Mouse (Mus musculus): ENCODE data around the gene Ptpro. TPM values are rescaled to one million over a fixed set of nuclear protein-coding genes. Genes with fewer than 3 reads are reported as not detected.

Gene Ptpro
- polyA plus RNA-seq, 1 experiment from 2014 or later, result 4.5 TPM

- H3K9me3 ChIP-seq (replicated peaks; ENCODE audit: control insufficient read depth, low read length), result no peaks in the 10 kb centered on the region
- no peak overlapping the region for H3K4me2 ChIP-seq (ENCODE audit: low read depth, low read length)
- DNase-seq (ENCODE audit: low spot score) (no peak), ATAC-seq (replicated peaks; ENCODE audit: insufficient number of reproducible peaks, low FRiP score, low TSS enrichment, low read depth) (no peak)
- H3K4me1 ChIP-seq (ENCODE audit: control insufficient read depth, insufficient read depth, low read length), result no peaks in the 10 kb centered on the region
- H3K9ac ChIP-seq (replicated peaks; ENCODE audit: low read length), result no peak overlapping the region
- WGBS, result 90% methylated on average over 4 of the region's 4 CpGs
- H3K27ac ChIP-seq (replicated peaks; ENCODE audit: low read depth, low read length), result no peak overlapping the region
- no peak overlapping the region for H3K4me3 ChIP-seq (ENCODE audit: low read depth, low read length)
- H3K36me3 ChIP-seq (replicated peaks; ENCODE audit: control insufficient read depth, insufficient read depth, low read depth, low read length), result no peaks in the 10 kb centered on the region
- H3K27me3 ChIP-seq (ENCODE audit: control insufficient read depth, insufficient read depth, low read length), result no peaks in the 10 kb centered on the region
Measured at GRCm38 (mm10) chr6:137422777-137423176, 170.7 kb downstream of the Ptpro start.

GRCm38 (mm10) chr6:137423830-137424229 lies 171.7 kb downstream of the Ptpro start:
- DNase-seq (ENCODE audit: low spot score), result no peak
- H3K4me2 ChIP-seq (ENCODE audit: low read depth, low read length), result no peak overlapping the region
- H3K27me3 ChIP-seq (ENCODE audit: control insufficient read depth, insufficient read depth, low read length), result no peaks in the 10 kb centered on the region
- no peak overlapping the region for H3K9ac ChIP-seq (replicated peaks; ENCODE audit: low read length)
- H3K36me3 ChIP-seq (replicated peaks; ENCODE audit: control insufficient read depth, insufficient read depth, low read depth, low read length), result no peaks in the 10 kb centered on the region
- H3K27ac ChIP-seq (replicated peaks; ENCODE audit: low read depth, low read length), result no peak overlapping the region
- no peak overlapping the region for H3K4me3 ChIP-seq (ENCODE audit: low read depth, low read length)
- no peaks in the 10 kb centered on the region for H3K4me1 ChIP-seq (ENCODE audit: control insufficient read depth, insufficient read depth, low read length)
- 71% methylated on average over 10 of the region's 10 CpGs for WGBS
- no peaks in the 10 kb centered on the region for H3K9me3 ChIP-seq (replicated peaks; ENCODE audit: control insufficient read depth, low read length)
- no peak for ATAC-seq (replicated peaks; ENCODE audit: insufficient number of reproducible peaks, low FRiP score, low TSS enrichment, low read depth)

DNA sequence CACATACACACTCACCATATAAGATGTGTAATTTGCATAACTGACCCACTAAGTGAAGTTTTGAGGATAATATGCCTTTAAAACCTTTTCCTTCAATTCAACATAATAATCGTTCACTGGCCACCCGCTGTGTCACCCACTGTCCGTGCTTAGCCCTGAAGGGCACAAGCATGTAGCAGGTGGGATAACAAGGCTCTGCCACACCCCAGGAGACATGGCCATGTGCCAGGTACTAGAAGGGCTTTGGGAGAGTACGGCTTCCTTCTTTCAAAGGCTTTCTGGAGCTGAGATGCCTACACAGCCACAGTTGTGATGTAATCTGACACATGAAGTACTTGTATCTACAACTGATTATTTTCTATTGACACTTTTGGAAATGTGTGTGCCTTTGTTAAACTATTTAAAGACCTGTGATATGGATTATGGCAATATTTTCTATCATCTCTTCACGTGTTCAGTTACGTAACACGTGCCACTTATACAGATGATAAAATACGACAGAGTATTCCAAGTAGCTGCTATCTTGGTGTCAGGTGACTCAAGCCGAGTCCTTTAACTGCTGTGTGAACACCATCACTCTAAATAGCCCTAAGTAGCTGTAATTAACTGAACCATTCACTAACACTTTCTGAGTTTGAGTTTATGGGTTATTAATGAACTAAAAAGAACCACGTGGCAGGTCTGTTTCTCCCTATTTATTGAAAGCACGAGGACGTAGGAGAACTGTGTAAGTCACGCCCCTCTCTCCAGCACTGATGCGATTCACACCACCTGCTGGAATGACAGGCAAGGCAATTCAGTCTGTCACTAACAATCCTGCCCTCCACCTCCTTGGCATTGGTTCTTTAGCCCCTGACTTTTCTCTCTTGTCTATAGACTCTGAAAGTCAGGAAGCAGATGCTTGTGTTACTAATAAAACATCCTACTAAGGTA lies 173.6 kb downstream of the Ptpro start:
- Histone ChIP-seq H3K4me3 (ENCODE audit: low read depth, low read length) (no peak overlapping the region), H3K36me3 (replicated peaks; ENCODE audit: control insufficient read depth, insufficient read depth, low read depth, low read length) (no peaks in the 10 kb centered on the region), H3K4me2 (ENCODE audit: low read depth, low read length) (no peak overlapping the region), H3K27me3 (ENCODE audit: control insufficient read depth, insufficient read depth, low read length) (no peaks in the 10 kb centered on the region), H3K9me3 (replicated peaks; ENCODE audit: control insufficient read depth, low read length) (no peaks in the 10 kb centered on the region), H3K9ac (replicated peaks; ENCODE audit: low read length) (no peak overlapping the region), H3K4me1 (ENCODE audit: control insufficient read depth, insufficient read depth, low read length) (no peaks in the 10 kb centered on the region), H3K27ac (replicated peaks; ENCODE audit: low read depth, low read length) (no peak overlapping the region)
- no peak for DNase-seq (ENCODE audit: low spot score)
- WGBS, result 78% methylated on average over 14 of the region's 14 CpGs
- ATAC-seq (replicated peaks; ENCODE audit: insufficient number of reproducible peaks, low FRiP score, low TSS enrichment, low read depth), result no peak

DNA sequence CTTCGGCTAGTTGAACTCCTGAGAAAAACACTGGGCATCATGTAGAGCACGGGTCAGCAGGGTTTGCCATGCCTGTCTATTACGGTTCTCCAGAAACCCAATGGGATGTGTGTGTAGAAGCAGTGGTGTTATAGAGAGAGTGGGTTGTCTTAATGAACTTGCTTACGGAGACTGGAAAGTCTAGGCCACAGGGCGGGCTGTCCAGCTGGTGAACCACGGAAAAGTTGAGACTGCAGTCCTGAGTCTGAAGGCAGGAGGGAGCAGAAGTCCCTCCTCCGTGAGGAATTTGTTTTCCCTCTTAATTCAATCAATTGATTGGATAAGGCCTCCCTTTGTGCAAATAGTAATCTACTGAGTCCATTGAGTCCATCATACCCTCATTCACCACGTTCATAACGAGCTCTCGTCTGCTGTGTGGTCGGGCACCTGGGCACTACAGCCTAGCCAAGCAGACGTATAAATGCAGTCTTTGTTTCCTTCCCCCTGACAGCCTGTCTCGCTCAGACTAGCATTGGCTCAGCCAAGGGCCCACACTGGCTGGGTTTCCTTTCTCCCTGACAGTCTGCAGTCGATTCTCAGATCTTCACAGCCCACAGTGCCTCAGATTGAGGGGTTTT lies 181.5 kb downstream of the Ptpro start:
- Histone ChIP-seq H3K4me2 (ENCODE audit: low read depth, low read length) (no peak overlapping the region), H3K9me3 (replicated peaks; ENCODE audit: control insufficient read depth, low read length) (no peaks in the 10 kb centered on the region), H3K9ac (replicated peaks; ENCODE audit: low read length) (0 out of 2 replicates have a peak overlapping the region, but pooled peaks have one; percentile 13), H3K27ac (replicated peaks; ENCODE audit: low read depth, low read length) (no peak overlapping the region), H3K4me3 (ENCODE audit: low read depth, low read length) (no peak overlapping the region), H3K36me3 (replicated peaks; ENCODE audit: control insufficient read depth, insufficient read depth, low read depth, low read length) (no peaks in the 10 kb centered on the region), H3K4me1 (ENCODE audit: control insufficient read depth, insufficient read depth, low read length) (no peaks in the 10 kb centered on the region), H3K27me3 (ENCODE audit: control insufficient read depth, insufficient read depth, low read length) (no peaks in the 10 kb centered on the region)
- DNase-seq (ENCODE audit: low spot score), result peak; percentile 52
- 34% methylated on average over 14 of the region's 14 CpGs for WGBS
- ATAC-seq (replicated peaks; ENCODE audit: insufficient number of reproducible peaks, low FRiP score, low TSS enrichment, low read depth), result peak; percentile 77

DNA sequence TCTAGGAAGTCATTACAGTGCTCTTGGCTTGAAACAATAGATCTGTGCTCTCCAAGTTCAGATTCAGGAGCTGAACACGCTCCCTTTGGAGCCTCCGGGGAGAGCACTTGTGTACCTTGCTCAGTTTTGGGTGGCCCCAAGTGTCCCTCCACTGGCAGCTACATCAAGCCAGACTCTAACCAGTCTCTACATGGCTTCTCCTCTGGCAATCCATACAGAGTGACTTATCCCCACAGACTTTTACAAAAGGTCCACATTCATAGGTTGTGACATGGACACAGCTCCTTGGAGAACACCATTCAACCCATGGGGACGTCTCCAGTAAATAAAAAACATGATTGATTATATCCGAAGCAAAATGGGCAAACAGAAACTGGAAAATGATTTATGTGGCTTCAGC lies 185.4 kb downstream of the Ptpro start:
- WGBS, result 68% methylated on average over 4 of the region's 4 CpGs
- Histone ChIP-seq H3K27me3 (ENCODE audit: control insufficient read depth, insufficient read depth, low read length) (no peaks in the 10 kb centered on the region), H3K4me2 (ENCODE audit: low read depth, low read length) (no peak overlapping the region), H3K27ac (replicated peaks; ENCODE audit: low read depth, low read length) (no peak overlapping the region), H3K4me3 (ENCODE audit: low read depth, low read length) (no peak overlapping the region), H3K4me1 (ENCODE audit: control insufficient read depth, insufficient read depth, low read length) (no peaks in the 10 kb centered on the region), H3K9ac (replicated peaks; ENCODE audit: low read length) (no peak overlapping the region), H3K9me3 (replicated peaks; ENCODE audit: control insufficient read depth, low read length) (no peaks in the 10 kb centered on the region), H3K36me3 (replicated peaks; ENCODE audit: control insufficient read depth, insufficient read depth, low read depth, low read length) (no peaks in the 10 kb centered on the region)
- DNase-seq (ENCODE audit: low spot score) (no peak), ATAC-seq (replicated peaks; ENCODE audit: insufficient number of reproducible peaks, low FRiP score, low TSS enrichment, low read depth) (no peak)

DNA sequence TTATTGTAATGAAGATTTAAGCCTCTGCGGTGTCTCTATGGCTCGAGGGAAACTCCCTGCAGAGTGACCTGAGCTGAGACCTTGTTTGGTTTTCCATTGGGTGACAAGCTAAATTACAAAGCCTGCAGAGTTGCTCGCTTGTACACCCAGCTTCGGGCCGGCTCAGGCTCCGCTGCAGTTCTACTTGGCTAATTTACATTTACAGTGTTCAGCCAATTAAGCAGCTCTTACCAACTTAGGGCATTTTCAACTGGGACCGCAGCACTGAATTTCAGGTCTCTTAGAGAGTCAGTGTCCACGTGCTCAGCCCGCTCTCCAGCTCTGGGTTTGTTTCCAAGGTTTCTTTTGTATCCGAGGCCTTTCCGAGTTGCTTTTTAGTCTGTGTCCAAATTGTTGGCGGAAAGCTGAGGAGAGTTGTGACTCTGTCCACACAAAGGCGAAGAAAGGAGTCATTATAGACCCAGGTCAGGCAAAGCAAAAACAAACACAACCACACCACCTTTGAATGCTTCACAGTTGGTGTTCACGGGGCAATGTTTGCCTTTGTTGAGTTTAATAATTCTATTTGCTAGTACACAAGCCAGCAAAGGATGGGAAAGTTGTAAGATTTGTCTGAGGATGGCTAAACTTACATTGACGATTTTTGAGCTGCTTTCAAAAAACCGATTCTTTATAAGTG lies 185.9 kb downstream of the Ptpro start:
- Histone ChIP-seq H3K9ac (replicated peaks; ENCODE audit: low read length) (no peak overlapping the region), H3K27me3 (ENCODE audit: control insufficient read depth, insufficient read depth, low read length) (no peaks in the 10 kb centered on the region), H3K4me2 (ENCODE audit: low read depth, low read length) (no peak overlapping the region), H3K36me3 (replicated peaks; ENCODE audit: control insufficient read depth, insufficient read depth, low read depth, low read length) (no peaks in the 10 kb centered on the region), H3K4me3 (ENCODE audit: low read depth, low read length) (no peak overlapping the region), H3K27ac (replicated peaks; ENCODE audit: low read depth, low read length) (no peak overlapping the region), H3K9me3 (replicated peaks; ENCODE audit: control insufficient read depth, low read length) (no peaks in the 10 kb centered on the region), H3K4me1 (ENCODE audit: control insufficient read depth, insufficient read depth, low read length) (no peaks in the 10 kb centered on the region)
- WGBS, result 29% methylated on average over 16 of the region's 16 CpGs
- DNase-seq (ENCODE audit: low spot score) (peak; percentile 20), ATAC-seq (replicated peaks; ENCODE audit: insufficient number of reproducible peaks, low FRiP score, low TSS enrichment, low read depth) (0 out of 2 replicates have a peak, but pooled peaks have one; percentile 6)

DNA sequence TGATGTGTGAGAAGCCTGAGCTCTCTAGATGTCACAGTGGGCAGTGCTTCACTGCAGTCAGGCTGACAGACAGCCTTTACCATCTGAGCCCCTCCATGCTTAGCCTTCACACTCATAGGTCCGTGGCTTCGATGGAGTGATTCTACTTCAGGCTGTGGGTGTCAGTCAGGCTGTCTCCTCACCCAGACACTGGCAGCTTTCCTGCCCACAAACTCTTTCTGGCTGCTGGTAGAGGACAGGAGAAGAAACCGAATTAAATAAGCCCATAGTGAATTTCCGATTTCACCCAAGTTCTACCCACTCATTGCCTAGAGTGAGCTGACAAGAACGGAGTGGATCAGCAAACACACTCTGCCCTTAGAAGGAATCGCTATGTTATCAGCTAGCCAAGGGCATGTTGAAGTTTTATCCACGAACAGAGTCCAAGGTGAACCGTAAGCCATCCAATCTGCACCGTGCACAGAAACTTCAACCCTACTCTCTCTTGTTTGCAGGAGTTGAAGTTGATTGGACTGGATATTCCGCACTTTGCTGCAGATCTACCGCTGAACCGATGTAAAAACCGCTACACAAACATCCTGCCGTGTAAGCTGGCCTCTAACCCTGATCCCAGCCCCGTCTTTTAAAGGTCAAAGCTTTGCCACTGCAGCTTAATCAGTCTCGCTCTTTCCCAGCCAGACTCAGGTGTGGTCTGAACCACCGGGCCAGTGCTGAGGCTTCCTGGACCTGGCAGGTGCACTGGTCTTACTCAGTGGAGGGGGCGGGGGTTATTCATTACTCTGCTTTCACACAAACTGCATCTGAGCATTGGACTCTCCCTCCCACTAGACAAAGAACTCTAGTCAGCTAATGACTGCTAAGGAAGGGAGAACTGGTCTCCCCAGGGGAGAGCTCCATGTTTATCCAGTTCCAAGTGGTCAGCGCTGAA lies 188.7 kb downstream of the Ptpro start:
- no peak for ATAC-seq (replicated peaks; ENCODE audit: insufficient number of reproducible peaks, low FRiP score, low TSS enrichment, low read depth)
- 77% methylated on average over 19 of the region's 19 CpGs for WGBS

More for the DNA sequence above, 188.7 kb downstream of the Ptpro start:
- no peak overlapping the region for H3K4me2 ChIP-seq (ENCODE audit: low read depth, low read length)
- DNase-seq (ENCODE audit: low spot score), result no peak
- H3K9me3 ChIP-seq (replicated peaks; ENCODE audit: control insufficient read depth, low read length), result no peaks in the 10 kb centered on the region
- no peaks in the 10 kb centered on the region for H3K27me3 ChIP-seq (ENCODE audit: control insufficient read depth, insufficient read depth, low read length)
- no peak overlapping the region for H3K4me3 ChIP-seq (ENCODE audit: low read depth, low read length)
- H3K36me3 ChIP-seq (replicated peaks; ENCODE audit: control insufficient read depth, insufficient read depth, low read depth, low read length), result no peaks in the 10 kb centered on the region
- H3K9ac ChIP-seq (replicated peaks; ENCODE audit: low read length), result no peak overlapping the region
- H3K27ac ChIP-seq (replicated peaks; ENCODE audit: low read depth, low read length), result no peak overlapping the region
- no peaks in the 10 kb centered on the region for H3K4me1 ChIP-seq (ENCODE audit: control insufficient read depth, insufficient read depth, low read length)

Data from embryonic facial prominence, embryonic 11.5 days (tissue).